Mouse (Mus musculus) cerebellum, postnatal 25 days (tissue): ENCODE measurements around the gene Rbfox2.
"Not testable (repeated sequence)": the region's sequence is repeated elsewhere in the genome, so short reads cannot be mapped to it uniquely, and the experiment has no call there.

Experiments used
- DNase-seq, 2 experiments: peaks; one replicate each; pipeline ENCODE4 v3.0.0; 2021; ENCODE audit warnings: mixed read lengths in 2 of 2

Rbfox2 gene

GRCm38 (mm10) chr15:77269496-77269895, 37.3 kb downstream of the Rbfox2 start:
- DNase-seq = not testable (repeated sequence)

GRCm38 (mm10) chr15:77268415-77268814, 38.4 kb downstream of the Rbfox2 start:
- no peak for DNase-seq

- no peak for DNase-seq
Observed at GRCm38 (mm10) chr15:77265318-77265717, 41.5 kb downstream of the Rbfox2 start.

GRCm38 (mm10) chr15:77264314-77264713, 42.5 kb downstream of the Rbfox2 start:
- no peak for DNase-seq

GRCm38 (mm10) chr15:77262782-77263181, 44.0 kb downstream of the Rbfox2 start:
- no peak for DNase-seq

- peak; percentile 80 to 86 for DNase-seq
Observed at GRCm38 (mm10) chr15:77257437-77258229, 49.2 kb downstream of the Rbfox2 start.

GRCm38 (mm10) chr15:77256782-77257181, 50.0 kb downstream of the Rbfox2 start:
- no peak for DNase-seq

- DNase-seq = no peak
Observed at GRCm38 (mm10) chr15:77254636-77255035, 52.2 kb downstream of the Rbfox2 start.

GRCm38 (mm10) chr15:77254128-77254527, 52.7 kb downstream of the Rbfox2 start:
- peak; percentile 55 to 69 for DNase-seq

GRCm38 (mm10) chr15:77251706-77252105, 55.1 kb downstream of the Rbfox2 start:
- no peak for DNase-seq

- no peak for DNase-seq
Observed at GRCm38 (mm10) chr15:77250806-77251205, 56.0 kb downstream of the Rbfox2 start.

GRCm38 (mm10) chr15:77249421-77249820, 57.4 kb downstream of the Rbfox2 start:
- no peak for DNase-seq

- peak; percentile 82 to 86 for DNase-seq
Observed at GRCm38 (mm10) chr15:77245418-77246365, 61.1 kb downstream of the Rbfox2 start.

- peak in 1 of 2 experiments; percentile 36 for DNase-seq
Observed at GRCm38 (mm10) chr15:77244634-77245033, 62.2 kb downstream of the Rbfox2 start.

- peak in 1 of 2 experiments; percentile 51 for DNase-seq
Observed at GRCm38 (mm10) chr15:77243876-77244560, 62.8 kb downstream of the Rbfox2 start.

GRCm38 (mm10) chr15:77240607-77241006, 66.2 kb downstream of the Rbfox2 start:
- no peak for DNase-seq

GRCm38 (mm10) chr15:77239564-77239963, 67.2 kb downstream of the Rbfox2 start:
- DNase-seq = no peak

GRCm38 (mm10) chr15:77237661-77238060, 69.1 kb downstream of the Rbfox2 start:
- no peak for DNase-seq

- no peak for DNase-seq
Observed at GRCm38 (mm10) chr15:77236055-77236567, 70.7 kb downstream of the Rbfox2 start.

GRCm38 (mm10) chr15:77235551-77235950, 71.3 kb downstream of the Rbfox2 start:
- no peak for DNase-seq

- no peak for DNase-seq
Observed at GRCm38 (mm10) chr15:77234296-77234695, 72.5 kb downstream of the Rbfox2 start.

GRCm38 (mm10) chr15:77230144-77230543, 76.7 kb downstream of the Rbfox2 start:
- DNase-seq = no peak
